Mouse (Mus musculus): ENCODE data around the gene Entr1.

- TF ChIP-seq CTCF (IDR thresholded peaks at IDR 0.05; ENCODE audit: low read depth), result no peak
- no peak for TF ChIP-seq EP300 (IDR thresholded peaks at IDR 0.05; ENCODE audit: low read depth)
Observed at GRCm38 (mm10) chr2:26418120-26418519, 29.0 kb upstream of the Entr1 start.
